Mouse (Mus musculus): ENCODE results near the gene Lrwd1. TPM values are rescaled to one million over a fixed set of nuclear protein-coding genes. Genes with fewer than 3 reads are reported as not detected.
"Not testable (repeated sequence)": the region's sequence is repeated elsewhere in the genome, so short reads cannot be mapped to it uniquely, and the experiment has no call there.

Lrwd1 gene
- polyA plus RNA-seq, 1 experiment, result not detected

- TF ChIP-seq CTCF (IDR thresholded peaks at IDR 0.05; ENCODE audit: insufficient read depth, low read depth, low read length), result no peak
- no peak for TF ChIP-seq POLR2A (IDR thresholded peaks at IDR 0.05; ENCODE audit: insufficient read depth, low read depth, low read length)
- WGBS, result 66% methylated on average over 5 of the region's 5 CpGs
- Histone ChIP-seq H3K4me3 (ENCODE audit: insufficient read depth, low read depth, low read length) (no peak overlapping the region), H3K27ac (ENCODE audit: insufficient read depth, low read depth, low read length) (no peak overlapping the region), H3K4me1 (ENCODE audit: control insufficient read depth, insufficient read depth, low read length) (no peaks in the 10 kb centered on the region)
These were observed 19.5 kb upstream of the Lrwd1 start for GRCm38 (mm10) chr5:136155399-136155798.

- no peak overlapping the region for H3K4me3 ChIP-seq (ENCODE audit: insufficient read depth, low read depth, low read length)
- TF ChIP-seq POLR2A (IDR thresholded peaks at IDR 0.05; ENCODE audit: insufficient read depth, low read depth, low read length), result no peak
- no peak for TF ChIP-seq CTCF (IDR thresholded peaks at IDR 0.05; ENCODE audit: insufficient read depth, low read depth, low read length)
- H3K4me1 ChIP-seq (ENCODE audit: control insufficient read depth, insufficient read depth, low read length), result no peaks in the 10 kb centered on the region
- H3K27ac ChIP-seq (ENCODE audit: insufficient read depth, low read depth, low read length), result no peak overlapping the region
- WGBS, result 69% methylated on average over 8 of the region's 8 CpGs
These were observed 16.5 kb upstream of the Lrwd1 start for GRCm38 (mm10) chr5:136152365-136152764.

GRCm38 (mm10) chr5:136149134-136149576 is 13.3 kb upstream of the Lrwd1 start:
- H3K27ac ChIP-seq (ENCODE audit: insufficient read depth, low read depth, low read length); H3K4me3 ChIP-seq (ENCODE audit: insufficient read depth, low read depth, low read length); H3K4me1 ChIP-seq (ENCODE audit: control insufficient read depth, insufficient read depth, low read length): not testable (repeated sequence)
- 74% methylated on average over 5 of the region's 5 CpGs for WGBS

- H3K4me1 ChIP-seq (ENCODE audit: control insufficient read depth, insufficient read depth, low read length), result no peaks in the 10 kb centered on the region
- TF ChIP-seq CTCF (IDR thresholded peaks at IDR 0.05; ENCODE audit: insufficient read depth, low read depth, low read length) (no peak), POLR2A (IDR thresholded peaks at IDR 0.05; ENCODE audit: insufficient read depth, low read depth, low read length) (no peak)
- H3K27ac ChIP-seq (ENCODE audit: insufficient read depth, low read depth, low read length), result no peak overlapping the region
- H3K4me3 ChIP-seq (ENCODE audit: insufficient read depth, low read depth, low read length), result no peak overlapping the region
- 76% methylated on average over 8 of the region's 8 CpGs for WGBS
These were observed 11.8 kb upstream of the Lrwd1 start for GRCm38 (mm10) chr5:136147704-136148103.

GRCm38 (mm10) chr5:136146936-136147335 is 11.1 kb upstream of the Lrwd1 start:
- 95% methylated on average over 1 of the region's 1 CpGs for WGBS
- no peak overlapping the region for H3K4me3 ChIP-seq (ENCODE audit: insufficient read depth, low read depth, low read length)

GRCm38 (mm10) chr5:136144606-136145430 is 8.9 kb upstream of the Lrwd1 start:
- TF ChIP-seq POLR2A (IDR thresholded peaks at IDR 0.05; ENCODE audit: insufficient read depth, low read depth, low read length) (no peak), CTCF (IDR thresholded peaks at IDR 0.05; ENCODE audit: insufficient read depth, low read depth, low read length) (no peak)
- no peak overlapping the region for H3K4me3 ChIP-seq (ENCODE audit: insufficient read depth, low read depth, low read length)
- no peak overlapping the region for H3K27ac ChIP-seq (ENCODE audit: insufficient read depth, low read depth, low read length)
- no peaks in the 10 kb centered on the region for H3K4me1 ChIP-seq (ENCODE audit: control insufficient read depth, insufficient read depth, low read length)
- 65% methylated on average over 12 of the region's 12 CpGs for WGBS

More at GRCm38 (mm10) chr5:136146936-136147335, 11.1 kb upstream of the Lrwd1 start:
- Histone ChIP-seq H3K4me1 (ENCODE audit: control insufficient read depth, insufficient read depth, low read length) (no peaks in the 10 kb centered on the region), H3K27ac (ENCODE audit: insufficient read depth, low read depth, low read length) (no peak overlapping the region)
- TF ChIP-seq CTCF (IDR thresholded peaks at IDR 0.05; ENCODE audit: insufficient read depth, low read depth, low read length), result no peak
- no peak for TF ChIP-seq POLR2A (IDR thresholded peaks at IDR 0.05; ENCODE audit: insufficient read depth, low read depth, low read length)

GRCm38 (mm10) chr5:136143161-136143755 is 7.4 kb upstream of the Lrwd1 start:
- Histone ChIP-seq H3K4me1 (ENCODE audit: control insufficient read depth, insufficient read depth, low read length) (peaks cover 3% of the 10 kb centered on the region; the same call in 1 of the 2 replicates), H3K4me3 (ENCODE audit: insufficient read depth, low read depth, low read length) (no peak overlapping the region), H3K27ac (ENCODE audit: insufficient read depth, low read depth, low read length) (no peak overlapping the region)
- TF ChIP-seq POLR2A (IDR thresholded peaks at IDR 0.05; ENCODE audit: insufficient read depth, low read depth, low read length) (no peak), CTCF (IDR thresholded peaks at IDR 0.05; ENCODE audit: insufficient read depth, low read depth, low read length) (no peak)
- WGBS, result 78% methylated on average over 6 of the region's 6 CpGs

GRCm38 (mm10) chr5:136142746-136143145 is 6.9 kb upstream of the Lrwd1 start:
- Histone ChIP-seq H3K4me1 (ENCODE audit: control insufficient read depth, insufficient read depth, low read length) (peaks cover 4% of the 10 kb centered on the region), H3K27ac (ENCODE audit: insufficient read depth, low read depth, low read length) (no peak overlapping the region), H3K4me3 (ENCODE audit: insufficient read depth, low read depth, low read length) (no peak overlapping the region)
- TF ChIP-seq POLR2A (IDR thresholded peaks at IDR 0.05; ENCODE audit: insufficient read depth, low read depth, low read length) (no peak), CTCF (IDR thresholded peaks at IDR 0.05; ENCODE audit: insufficient read depth, low read depth, low read length) (no peak)
- 83% methylated on average over 5 of the region's 5 CpGs for WGBS

GRCm38 (mm10) chr5:136140057-136140482 is 4.2 kb upstream of the Lrwd1 start:
- TF ChIP-seq POLR2A (IDR thresholded peaks at IDR 0.05; ENCODE audit: insufficient read depth, low read depth, low read length) (no peak), CTCF (IDR thresholded peaks at IDR 0.05; ENCODE audit: insufficient read depth, low read depth, low read length) (no peak)
- Histone ChIP-seq H3K27ac (ENCODE audit: insufficient read depth, low read depth, low read length) (no peak overlapping the region), H3K4me3 (ENCODE audit: insufficient read depth, low read depth, low read length) (no peak overlapping the region), H3K4me1 (ENCODE audit: control insufficient read depth, insufficient read depth, low read length) (peaks cover 8% of the 10 kb centered on the region)
- 70% methylated on average over 10 of the region's 10 CpGs for WGBS
